Mouse (Mus musculus) CD4-positive helper T cell, adult 2 months (primary cell): Measurements from ENCODE around the gene Kcnip4.

Source experiments
- DNase-seq: peaks from one replicate; pipeline ENCODE4 v3.0.0-alpha.2; 2012; ENCODE audit warnings: low read depth, missing footprints, low spot score

Kcnip4 gene

DNA sequence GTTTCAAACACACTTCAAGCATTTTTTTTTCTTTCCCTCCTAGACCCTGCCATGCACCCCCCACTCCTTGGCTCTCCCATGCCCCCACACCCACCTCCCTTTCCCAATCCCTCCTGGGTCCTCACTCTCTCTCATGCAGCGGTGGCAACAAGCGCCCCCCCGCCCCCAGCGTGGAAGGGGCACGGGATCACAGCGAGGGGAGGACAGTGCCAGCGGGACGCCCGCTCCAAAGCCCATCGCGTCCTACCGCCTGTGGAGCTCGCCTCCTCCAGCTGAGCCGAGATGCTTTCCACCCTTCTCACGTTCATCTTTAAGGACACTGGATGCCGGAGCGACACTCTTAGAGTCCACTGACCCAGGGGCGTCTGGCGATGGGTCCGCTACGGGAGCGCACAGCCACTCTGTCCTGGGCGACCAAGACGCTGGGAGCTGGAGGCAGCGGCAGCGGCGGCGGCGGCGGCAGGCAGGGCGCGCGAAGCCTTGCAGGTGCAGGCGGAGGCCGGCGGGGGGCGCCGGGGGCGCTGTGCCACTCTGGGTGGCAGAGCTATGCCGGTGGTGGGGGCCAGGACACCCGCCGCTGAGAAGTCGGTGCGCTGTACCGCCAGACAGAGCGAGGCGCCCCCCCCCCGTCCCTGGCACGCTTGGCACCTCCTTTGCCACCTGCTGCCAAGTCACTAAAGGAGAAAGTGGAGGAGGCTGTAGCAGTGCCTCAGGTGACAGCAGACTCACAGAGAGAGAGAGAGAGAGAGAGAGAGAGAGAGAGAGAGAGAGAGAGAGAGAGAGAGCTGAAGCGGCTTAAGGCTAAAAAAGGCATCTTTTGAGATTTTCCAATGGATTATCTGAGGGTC, at the start of gene Kcnip4:
TSS of gene Kcnip4 (minus strand) at position 514 of the 848 bp plus-strand sequence.
- no peak for DNase-seq

DNA sequence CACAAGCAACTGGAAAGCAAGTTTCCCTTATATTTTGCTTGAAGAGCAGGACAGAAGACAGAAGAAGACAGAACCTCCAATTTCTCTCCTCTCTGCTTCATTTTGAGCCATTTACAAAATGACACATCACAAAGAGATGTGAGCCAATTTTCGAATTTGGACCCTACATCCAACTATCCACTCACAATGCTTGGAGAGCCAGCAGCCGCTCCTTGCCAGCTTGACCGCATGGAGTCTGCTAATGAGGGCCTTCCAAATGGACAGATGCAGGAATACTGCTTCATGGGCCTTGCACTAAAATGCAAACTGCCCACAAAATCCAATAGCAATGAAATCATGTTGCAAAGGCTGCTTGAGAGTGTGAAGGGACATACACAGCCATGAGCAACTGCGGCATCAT, 47.2 kb upstream of the Kcnip4 start:
- no peak for DNase-seq

DNA sequence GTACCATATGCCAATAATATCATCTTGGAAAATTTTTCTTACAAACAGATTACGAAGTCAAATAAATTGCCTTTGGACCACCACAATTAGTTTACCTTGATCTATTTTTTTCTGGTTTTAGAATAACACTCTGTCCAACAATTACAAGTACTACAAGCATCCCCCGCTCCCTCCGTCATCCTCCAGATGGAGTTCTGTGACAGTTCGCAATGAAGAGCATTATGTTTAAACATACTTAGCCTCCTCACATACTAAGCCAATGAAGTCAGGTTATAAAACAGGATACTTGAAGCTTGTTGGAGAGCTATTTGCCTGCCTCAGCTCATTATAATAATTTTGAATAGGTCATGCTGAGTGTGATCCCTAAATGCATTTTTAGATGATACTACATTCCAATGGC, 39.0 kb upstream of the Kcnip4 start:
- no peak for DNase-seq

DNA sequence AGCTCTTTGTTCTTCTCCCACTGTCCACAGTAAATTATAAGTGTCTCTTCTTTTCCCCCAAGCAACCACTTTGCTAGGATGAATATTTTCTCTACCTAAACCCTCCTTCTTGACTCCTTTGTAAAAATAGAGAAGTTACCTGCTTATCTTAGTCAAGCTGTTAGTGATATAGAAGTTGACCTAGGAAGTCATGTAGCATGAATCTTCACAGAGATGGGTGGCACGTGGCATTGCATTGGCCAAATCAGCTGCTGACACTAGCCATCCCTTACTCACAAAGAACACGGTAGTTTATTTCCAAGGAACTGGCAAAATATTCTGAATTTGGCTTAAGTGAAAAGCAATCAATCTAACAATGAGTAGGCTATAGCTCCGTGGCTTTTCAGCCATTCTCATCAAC, 32.7 kb upstream of the Kcnip4 start:
- no peak for DNase-seq

DNA sequence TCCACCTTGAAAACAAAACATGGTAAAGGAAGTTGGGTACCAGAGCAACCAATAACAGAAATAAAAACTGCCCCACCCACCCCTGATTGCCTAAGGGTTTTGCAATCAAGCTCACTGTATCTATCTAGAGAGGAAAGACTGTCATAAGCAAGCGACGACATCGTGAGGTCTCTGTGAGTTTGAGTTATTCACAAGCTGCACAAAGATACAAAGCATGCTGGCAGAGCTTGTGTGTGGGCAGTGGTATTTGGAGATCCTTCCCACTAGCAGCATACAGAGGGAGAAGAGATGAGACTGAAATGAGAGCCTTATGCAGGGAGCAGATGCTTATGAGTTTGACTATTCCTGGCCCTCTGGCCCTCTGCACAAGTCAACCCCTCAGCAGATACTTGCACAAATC, 23.2 kb upstream of the Kcnip4 start:
- DNase-seq = no peak

DNA sequence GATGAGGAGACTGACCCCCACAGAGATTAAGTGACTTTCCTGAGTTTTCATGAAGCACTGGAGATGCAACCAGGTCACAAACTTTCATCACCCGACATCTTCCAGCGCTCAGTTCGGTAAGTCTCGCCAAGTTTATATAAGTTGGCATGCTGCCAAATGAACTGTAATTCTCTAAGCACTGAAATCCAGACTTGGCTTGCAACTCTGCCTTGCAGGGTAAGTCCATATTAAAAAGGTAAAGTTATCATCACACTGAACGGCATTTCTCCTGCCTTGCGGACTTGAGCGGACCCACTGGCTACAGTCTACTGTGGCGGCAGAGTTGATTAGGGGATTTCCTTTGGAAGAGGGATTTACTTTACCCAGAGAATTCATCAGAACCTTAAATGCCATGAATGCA, 4.7 kb upstream of the Kcnip4 start:
- DNase-seq = no peak

DNA sequence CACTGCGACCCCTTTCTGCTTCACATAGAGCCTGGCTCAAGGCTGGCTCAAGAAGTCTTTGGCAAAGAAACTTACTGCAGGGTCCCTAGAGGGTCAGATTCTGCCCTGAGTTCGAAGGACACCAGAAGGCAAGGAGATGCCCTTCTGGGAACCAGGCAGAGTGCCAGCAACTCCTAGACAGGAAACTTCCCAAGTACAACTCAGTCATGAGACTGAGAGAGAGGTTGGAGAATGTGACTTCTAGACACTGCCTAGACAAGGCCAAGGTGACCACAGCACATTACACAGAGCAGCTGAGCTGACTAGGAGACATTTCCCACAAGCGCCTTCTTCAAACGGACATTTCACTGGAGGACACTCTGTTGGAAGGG, 520 bp upstream of the Kcnip4 start:
- DNase-seq = no peak

DNA sequence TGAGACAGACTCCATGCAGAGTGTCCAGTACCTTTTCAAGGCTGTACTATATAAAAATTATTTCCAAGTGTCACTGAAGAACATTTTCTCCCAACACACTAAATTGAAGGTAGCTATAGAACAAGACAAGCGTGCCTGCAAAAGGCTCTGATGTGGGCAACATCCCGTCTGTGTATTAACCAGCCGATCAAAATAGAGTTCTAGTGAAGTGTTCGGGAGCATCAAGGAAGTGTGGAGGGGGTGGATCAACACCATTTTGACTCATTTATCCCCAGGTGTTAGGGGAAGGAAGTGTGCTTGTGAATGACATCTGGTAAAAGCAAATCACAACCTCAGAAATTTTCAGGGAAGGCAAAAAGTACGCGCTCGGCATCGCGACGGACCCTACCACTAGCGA, 712 bp downstream of the Kcnip4 start:
- DNase-seq = no peak

DNA sequence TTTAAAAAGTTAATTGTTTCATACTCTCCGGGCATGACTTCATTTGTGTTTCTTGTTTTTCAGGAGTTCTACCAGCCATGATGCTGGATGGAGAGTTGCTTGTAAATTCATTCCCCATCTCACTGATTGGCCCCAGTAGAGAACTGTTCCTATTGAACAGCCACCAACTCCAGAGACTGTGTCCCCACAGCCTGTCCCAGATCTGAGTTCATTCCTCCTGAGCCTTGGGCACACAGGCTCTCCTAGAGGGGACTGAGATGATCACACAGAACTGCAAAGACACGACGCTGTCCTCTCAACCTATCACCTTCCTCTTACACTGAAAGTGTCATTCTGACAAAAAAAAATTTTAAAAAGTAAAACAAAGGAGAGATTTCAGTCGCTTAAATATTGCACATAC, 1.7 kb downstream of the Kcnip4 start:
- DNase-seq = no peak

DNA sequence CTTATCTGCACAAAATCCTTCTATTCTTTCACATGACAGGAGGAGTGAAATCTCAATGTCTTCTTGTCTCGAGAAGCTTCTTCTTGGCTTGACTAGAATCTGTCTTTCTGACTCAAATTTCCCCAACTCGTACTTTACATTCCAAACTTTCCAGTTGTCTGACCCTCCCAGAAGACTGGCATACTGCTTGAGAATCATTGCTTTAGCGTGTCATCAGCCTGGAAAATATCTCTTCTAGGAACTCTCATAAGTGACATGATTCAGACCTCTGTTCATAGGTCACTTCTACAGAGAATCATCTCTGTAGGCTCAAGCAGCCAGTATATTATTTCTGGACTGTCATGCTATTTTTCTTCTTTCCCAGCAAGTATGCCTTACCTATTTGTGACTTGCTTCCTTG, 26.0 kb downstream of the Kcnip4 start:
- DNase-seq = no peak

DNA sequence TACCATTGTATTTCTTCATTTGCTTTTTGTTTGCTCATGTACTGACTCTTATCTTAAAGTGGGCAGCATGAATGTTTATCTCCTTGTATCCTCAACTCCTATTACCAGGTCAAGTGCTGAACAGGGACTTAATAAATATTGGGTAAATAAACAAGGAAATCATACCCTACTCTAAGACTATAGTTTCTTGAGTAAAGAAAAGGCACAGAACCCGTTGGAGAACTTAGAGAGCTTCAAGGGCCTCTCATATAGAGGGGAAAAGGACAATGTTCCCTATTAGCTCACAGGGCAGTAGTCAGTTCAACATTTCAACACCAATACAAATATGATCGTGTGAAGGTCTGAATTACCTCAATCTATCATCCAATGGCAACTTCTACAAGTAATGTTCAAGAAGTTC, 37.4 kb downstream of the Kcnip4 start:
- DNase-seq = no peak

DNA sequence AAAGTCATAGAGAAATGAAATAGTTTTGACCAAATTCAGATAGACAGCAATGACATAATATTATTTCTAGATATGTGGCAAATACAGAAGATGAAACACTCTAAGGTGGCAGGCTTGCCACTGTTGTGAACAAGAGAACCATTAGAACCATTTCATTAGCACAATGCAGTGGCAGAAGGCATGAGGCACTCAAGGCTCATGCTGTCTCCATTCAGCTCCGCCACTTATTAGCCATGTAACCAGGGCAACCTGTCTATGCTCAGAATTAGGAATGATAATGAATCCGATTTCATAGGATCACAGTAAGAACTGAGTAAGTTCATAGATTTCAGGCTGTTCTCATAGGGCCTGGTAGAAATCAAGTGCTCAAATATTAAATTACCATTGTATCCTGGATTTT, 54.0 kb downstream of the Kcnip4 start:
- DNase-seq = no peak

DNA sequence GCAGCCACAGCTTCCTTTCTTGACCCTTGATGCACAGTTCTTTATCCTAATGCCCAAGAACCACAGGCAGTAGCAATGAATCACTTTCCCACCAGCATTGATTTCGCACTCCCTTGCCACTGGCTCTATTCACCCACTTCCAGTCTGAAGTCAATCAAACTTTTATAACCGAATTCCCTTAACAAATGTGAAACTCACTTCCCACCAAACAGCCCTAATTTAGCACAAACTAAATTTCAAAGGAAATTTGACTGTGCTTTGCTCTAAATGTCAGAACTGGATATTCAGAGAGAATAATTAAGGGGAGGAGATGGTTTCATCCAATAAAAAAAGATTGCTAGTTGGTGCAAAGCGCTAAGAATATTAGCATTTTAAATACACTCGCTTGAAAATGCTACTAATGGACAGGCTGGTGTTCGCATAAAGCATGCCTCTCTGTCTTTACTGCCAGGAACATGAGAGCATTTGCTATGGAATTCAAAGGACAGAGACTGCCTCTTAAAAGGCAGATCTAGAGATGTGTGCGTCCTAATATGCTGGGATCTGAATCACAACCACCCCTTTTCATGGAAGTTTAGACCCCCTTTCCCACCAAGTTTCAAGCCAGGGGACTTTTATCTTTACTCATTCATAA, 63.9 kb downstream of the Kcnip4 start:
- DNase-seq = no peak

DNA sequence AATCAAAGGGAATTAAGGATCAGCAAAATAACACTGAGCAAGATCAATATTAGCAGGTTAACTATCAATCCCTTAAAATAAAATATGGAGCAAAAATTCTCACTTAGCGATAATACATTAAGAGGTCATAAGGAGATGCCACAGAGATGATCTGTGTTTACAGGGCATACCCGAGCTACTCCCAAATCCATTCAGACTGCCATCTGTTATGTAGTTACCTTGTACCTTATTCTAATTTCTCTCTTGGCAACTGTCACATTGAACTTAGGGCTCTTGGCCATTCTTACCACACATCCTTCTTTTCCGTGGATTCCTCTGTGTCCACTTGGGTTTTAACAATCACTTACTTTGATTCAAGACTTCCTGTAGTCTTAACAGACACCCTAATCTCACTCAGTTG, 71.6 kb downstream of the Kcnip4 start:
- no peak for DNase-seq

DNA sequence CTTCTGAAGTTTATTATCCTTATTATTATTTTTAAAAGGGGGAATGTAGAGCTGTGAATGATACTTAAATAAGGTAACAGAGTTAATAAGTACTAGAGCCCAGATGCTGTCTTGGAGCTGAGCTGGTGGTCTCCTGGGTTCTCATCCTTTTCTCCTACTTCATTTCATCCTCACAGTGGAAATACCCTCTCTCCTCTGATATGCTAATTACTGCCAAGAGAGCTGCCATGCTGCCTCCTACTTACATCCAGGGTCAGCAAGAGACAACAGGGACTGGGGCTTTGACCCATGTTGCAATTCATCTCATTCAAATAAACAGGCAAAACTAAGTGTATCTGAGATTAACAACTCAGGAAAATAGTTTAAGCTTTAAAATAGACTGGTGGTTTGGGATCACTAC, 73.4 kb downstream of the Kcnip4 start:
- no peak for DNase-seq

DNA sequence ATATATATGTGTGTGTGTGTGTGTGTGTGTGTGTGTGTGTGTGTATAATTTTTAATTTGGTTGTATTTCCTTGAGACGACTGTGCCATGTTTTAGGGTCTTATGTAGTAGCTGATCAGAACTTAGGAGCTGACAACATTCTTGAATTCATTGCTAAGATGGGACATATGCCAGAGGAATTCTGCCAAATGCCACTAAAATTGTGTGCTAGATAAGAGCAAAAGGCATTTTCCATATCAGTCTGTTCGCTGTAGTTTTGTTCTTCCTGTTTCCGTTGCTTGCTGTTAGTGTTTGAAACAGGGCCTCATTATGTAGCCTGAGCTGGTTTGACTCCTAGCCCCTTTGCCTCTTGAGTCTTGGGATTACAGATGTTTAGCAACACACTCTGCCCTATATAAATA, 73.8 kb downstream of the Kcnip4 start:
- no peak for DNase-seq

DNA sequence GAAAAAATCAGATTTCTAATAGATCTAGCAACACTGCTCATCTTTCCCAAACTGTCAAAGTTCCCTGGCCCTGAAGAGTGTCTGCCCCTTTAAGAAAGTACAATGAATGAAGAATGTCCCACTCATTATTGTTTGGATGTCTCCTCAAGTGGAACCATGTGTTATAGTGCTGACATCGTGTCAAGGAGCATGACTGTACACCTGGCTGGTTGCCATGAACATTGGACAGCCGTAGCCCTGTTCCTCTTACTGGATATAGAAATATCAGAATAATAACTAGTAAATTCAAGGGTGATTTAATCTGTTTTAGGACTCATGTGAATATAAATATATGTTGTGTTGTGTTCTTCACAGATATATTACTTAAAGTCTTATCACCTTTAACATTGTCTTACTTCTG, 87.5 kb downstream of the Kcnip4 start:
- no peak for DNase-seq

DNA sequence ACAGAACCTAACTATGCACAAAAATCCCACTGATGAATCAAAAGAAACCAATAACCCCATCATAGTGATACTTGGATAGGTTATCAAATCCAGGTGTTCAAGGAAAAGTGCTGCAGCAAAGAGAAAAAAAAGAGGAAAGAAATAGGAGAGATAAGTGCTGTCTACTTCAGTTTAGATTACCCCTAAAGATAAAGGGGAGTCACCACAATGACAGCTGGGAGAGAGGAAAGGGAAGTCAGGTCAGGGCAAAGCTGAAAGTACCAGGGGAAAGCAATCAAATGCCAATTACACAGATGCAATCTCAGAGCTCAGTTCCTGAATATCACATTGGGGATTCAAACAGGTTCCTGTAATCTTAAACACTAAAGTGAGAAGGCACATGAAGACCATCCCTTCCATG, 97.0 kb downstream of the Kcnip4 start:
- DNase-seq = no peak

DNA sequence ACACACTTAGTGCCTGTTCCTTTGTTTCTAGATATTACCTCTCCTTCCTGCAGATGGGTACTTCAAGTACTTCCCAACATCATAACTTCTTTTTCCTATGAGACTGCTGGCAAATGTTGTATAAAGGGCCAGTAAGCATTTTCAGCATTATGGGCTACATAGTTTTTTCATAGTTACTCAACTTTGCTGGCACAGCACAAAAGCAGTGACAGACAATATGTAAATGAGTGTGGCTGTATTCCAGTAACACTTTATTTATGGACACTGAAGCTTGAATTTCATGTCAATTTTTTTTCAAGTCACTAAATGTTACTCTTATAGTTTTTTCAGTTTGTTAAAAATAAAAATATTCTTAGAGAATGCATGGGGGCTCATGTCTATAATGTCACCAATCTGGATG, 105.0 kb downstream of the Kcnip4 start:
- no peak for DNase-seq

DNA sequence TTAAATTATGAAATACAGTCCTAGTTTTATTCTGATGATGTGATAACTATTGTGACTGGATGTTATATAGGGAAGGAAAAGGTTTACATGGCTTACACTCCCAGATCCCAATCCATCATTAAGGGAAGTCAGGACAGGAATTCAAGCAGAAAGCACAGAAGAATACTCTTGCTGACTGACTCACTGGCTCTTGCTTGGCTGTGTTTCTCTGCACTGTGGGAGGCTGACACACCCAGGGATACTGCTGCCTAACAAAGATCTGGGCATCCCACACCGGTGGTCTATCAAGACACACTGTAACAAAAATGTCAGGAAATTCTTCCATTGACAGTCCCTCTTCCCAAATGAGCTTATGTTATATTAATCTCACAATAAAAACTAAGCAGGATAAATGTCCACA, 116.4 kb downstream of the Kcnip4 start:
- DNase-seq = no peak

DNA sequence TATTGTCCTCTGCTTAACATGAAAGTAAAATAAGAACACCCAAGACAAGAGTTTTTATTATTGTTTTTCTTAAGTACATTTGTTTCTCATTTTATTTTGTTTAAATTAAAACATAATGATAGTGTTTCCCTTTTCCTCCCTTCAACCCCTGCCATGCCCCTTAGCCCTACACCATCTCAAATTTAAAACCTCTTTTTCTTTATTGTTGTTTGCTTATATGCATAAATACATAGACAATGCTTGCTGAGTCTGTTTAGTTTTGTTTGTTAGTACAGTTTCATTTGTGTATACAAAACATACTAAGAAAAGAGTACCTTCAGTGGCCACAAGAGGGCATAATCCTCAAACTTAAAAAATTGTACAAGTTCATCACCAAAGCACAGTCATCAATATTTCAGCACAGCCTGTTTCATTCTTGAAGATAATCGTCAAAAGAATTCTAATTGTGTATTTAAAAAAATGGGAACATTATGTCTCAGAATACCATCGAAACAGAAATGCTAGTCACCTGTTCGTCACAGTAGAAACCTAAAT, 154.1 kb downstream of the Kcnip4 start:
- no peak for DNase-seq

DNA sequence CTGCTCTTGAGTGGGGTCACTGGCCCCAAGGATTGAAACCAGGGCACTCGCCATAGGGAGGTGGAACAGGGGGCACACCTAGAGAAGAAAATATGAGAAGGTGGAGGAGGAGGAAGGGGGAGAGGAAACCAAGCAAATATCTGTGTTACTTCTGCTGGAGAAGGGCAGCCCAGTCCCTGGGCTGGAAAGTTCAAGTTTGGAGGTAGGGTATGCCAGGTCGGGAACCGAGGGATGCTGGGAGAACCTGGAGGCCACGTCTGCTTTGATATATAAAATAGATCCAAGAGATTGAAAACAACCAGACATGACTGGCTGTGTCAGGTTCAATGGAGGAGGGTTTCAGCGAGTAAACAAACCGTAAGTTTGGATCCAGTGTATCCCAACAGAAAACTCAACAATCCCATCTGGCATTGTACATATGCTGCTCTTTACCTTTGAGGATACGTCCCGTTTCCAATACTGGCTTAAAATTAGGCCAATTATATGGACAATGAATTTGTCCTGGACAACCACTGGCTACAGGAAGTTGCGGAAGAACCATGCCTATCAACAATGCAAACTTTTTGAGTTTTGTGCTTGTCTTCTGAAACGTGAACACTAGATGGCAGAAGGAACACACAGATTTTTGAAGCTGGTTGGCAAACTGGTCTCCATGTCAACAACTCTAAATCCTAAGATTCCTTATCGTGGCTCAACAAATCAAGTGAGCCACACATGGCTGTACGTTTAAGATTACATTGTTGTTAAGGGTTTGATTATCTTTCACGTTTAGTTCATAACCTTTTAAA, 155.9 kb downstream of the Kcnip4 start:
- DNase-seq = no peak
